Mouse (Mus musculus) olfactory bulb, adult 2 months (tissue): Measurements from ENCODE around the gene Atp7a.

Experiments used
- CTCF ChIP-seq: fragments of 200-500 bp; IDR thresholded peaks from 2 replicates; pipeline ENCODE4 v1.5.1; 2012; ENCODE audit warnings: low read depth, mild to moderate bottlenecking, low read length, moderate library complexity; ENCODE audit not compliant: insufficient read depth
- POLR2A ChIP-seq: fragments of 200-500 bp; IDR thresholded peaks from 2 replicates; pipeline ENCODE4 v1.6.1; 2012; ENCODE audit warnings: mild to moderate bottlenecking, low read depth, low read length, moderate library complexity; ENCODE audit not compliant: insufficient read depth

DNA sequence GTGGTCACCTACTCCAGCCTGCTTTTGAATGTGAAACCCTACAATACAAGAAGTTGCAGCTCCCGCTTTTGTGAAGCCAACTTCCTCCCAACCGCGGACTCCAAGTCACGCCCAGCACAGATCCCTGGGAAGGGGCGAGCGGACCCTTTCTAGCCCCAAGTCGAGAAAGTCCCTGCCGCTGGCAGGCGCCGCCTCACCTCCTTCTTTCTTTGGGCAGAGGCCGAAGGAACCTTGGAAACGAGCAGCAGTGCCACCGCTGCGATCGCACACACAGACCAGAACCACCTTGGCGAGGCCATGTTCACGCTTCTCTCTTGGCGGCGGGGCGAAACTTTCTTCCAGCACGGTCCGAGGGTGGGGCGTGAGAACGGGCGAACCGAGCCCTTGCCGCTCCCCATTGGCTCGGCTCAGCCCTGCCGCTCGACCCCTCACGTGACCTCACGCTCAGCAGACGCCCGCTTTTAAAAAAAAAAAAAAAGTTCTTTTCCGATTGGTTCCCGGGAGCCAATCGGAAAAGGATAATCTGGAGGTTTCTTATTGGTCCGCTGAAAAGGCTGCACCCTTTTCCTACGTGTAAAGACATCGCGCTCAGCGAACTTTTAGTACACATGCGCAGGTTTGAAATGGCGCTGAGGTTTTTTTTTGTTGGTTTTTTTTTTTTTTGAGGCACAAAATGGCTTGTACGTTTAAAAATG is 15.5 kb upstream of the Atp7a start, which contains the start of gene Magt1:
- TF ChIP-seq CTCF (no peak), POLR2A (no peak)
